Mouse (Mus musculus): ENCODE data around the gene Hoxc9. TPM values are rescaled to one million over a fixed set of nuclear protein-coding genes. Genes with fewer than 3 reads are reported as not detected.

Gene Hoxc9
- polyA plus RNA-seq, 1 experiment from 2014 or later, result 0.49 TPM

GRCm38 (mm10) chr15:103021544-103021943 lies 45.3 kb downstream of the Hoxc9 start:
- no peak overlapping the region for H3K9ac ChIP-seq (ENCODE audit: low read depth, low read length)
- H3K27ac ChIP-seq (ENCODE audit: low read length), result no peak overlapping the region
- H3K4me3 ChIP-seq (ENCODE audit: low read length), result no peak overlapping the region
- H3K4me1 ChIP-seq (ENCODE audit: control insufficient read depth, insufficient read depth, low read length), result peaks cover 4% of the 10 kb centered on the region; the same call in 1 of the 2 replicates
- no peaks in the 10 kb centered on the region for H3K9me3 ChIP-seq (ENCODE audit: control insufficient read depth, low read length)
- no peak for ATAC-seq
- peaks cover 60% of the 10 kb centered on the region for H3K27me3 ChIP-seq (replicated peaks; ENCODE audit: control insufficient read depth, insufficient read depth, low read length)
- no peak overlapping the region; the same call in 1 of the 2 replicates for H3K4me2 ChIP-seq (ENCODE audit: low read depth, low read length)
- no peaks in the 10 kb centered on the region for H3K36me3 ChIP-seq (ENCODE audit: control insufficient read depth, insufficient read depth, low read length)
- WGBS, result 21% methylated on average over 8 of the region's 8 CpGs

GRCm38 (mm10) chr15:103024131-103024530 lies 47.9 kb downstream of the Hoxc9 start:
- H3K27me3 ChIP-seq (replicated peaks; ENCODE audit: control insufficient read depth, insufficient read depth, low read length), result peaks cover 59% of the 10 kb centered on the region
- H3K4me1 ChIP-seq (ENCODE audit: control insufficient read depth, insufficient read depth, low read length), result 0 out of 2 replicates have a peak, but pooled peaks cover 2% of the 10 kb centered on the region

GRCm38 (mm10) chr15:103027266-103028235 lies 51.3 kb downstream of the Hoxc9 start:
- peaks cover 52% of the 10 kb centered on the region for H3K27me3 ChIP-seq (replicated peaks; ENCODE audit: control insufficient read depth, insufficient read depth, low read length)
- 27% methylated on average over 43 of the region's 43 CpGs for WGBS
- H3K9ac ChIP-seq (ENCODE audit: low read depth, low read length), result peak overlapping the region; percentile 7; the same call in 1 of the 2 replicates
- ATAC-seq, result no peak
- peaks cover 2% of the 10 kb centered on the region; the same call in 1 of the 2 replicates for H3K4me1 ChIP-seq (ENCODE audit: control insufficient read depth, insufficient read depth, low read length)
- no peak overlapping the region for H3K4me3 ChIP-seq (ENCODE audit: low read length)
- H3K36me3 ChIP-seq (ENCODE audit: control insufficient read depth, insufficient read depth, low read length), result no peaks in the 10 kb centered on the region
- peak overlapping the region; percentile 24; the same call in 1 of the 2 replicates for H3K4me2 ChIP-seq (ENCODE audit: low read depth, low read length)
- no peak overlapping the region for H3K27ac ChIP-seq (ENCODE audit: low read length)
- H3K9me3 ChIP-seq (ENCODE audit: control insufficient read depth, low read length), result no peaks in the 10 kb centered on the region

More at GRCm38 (mm10) chr15:103024131-103024530, 47.9 kb downstream of the Hoxc9 start:
- ATAC-seq, result no peak
- Histone ChIP-seq H3K4me2 (ENCODE audit: low read depth, low read length) (no peak overlapping the region), H3K27ac (ENCODE audit: low read length) (no peak overlapping the region), H3K9ac (ENCODE audit: low read depth, low read length) (no peak overlapping the region), H3K36me3 (ENCODE audit: control insufficient read depth, insufficient read depth, low read length) (no peaks in the 10 kb centered on the region), H3K4me3 (ENCODE audit: low read length) (no peak overlapping the region), H3K9me3 (ENCODE audit: control insufficient read depth, low read length) (no peaks in the 10 kb centered on the region)
- WGBS, result 8% methylated on average over 2 of the region's 2 CpGs

GRCm38 (mm10) chr15:103028916-103029512 lies 52.8 kb downstream of the Hoxc9 start:
- H3K27me3 ChIP-seq (replicated peaks; ENCODE audit: control insufficient read depth, insufficient read depth, low read length), result peaks cover 55% of the 10 kb centered on the region
- no peaks in the 10 kb centered on the region for H3K9me3 ChIP-seq (ENCODE audit: control insufficient read depth, low read length)
- H3K4me2 ChIP-seq (ENCODE audit: low read depth, low read length), result no peak overlapping the region
- H3K4me1 ChIP-seq (ENCODE audit: control insufficient read depth, insufficient read depth, low read length), result peaks cover 4% of the 10 kb centered on the region
- no peak overlapping the region for H3K4me3 ChIP-seq (ENCODE audit: low read length)
- WGBS, result 56% methylated on average over 9 of the region's 9 CpGs
- H3K36me3 ChIP-seq (ENCODE audit: control insufficient read depth, insufficient read depth, low read length), result no peaks in the 10 kb centered on the region
- H3K27ac ChIP-seq (ENCODE audit: low read length), result no peak overlapping the region
- no peak overlapping the region for H3K9ac ChIP-seq (ENCODE audit: low read depth, low read length)
- no peak for ATAC-seq

GRCm38 (mm10) chr15:103030142-103030541 lies 53.9 kb downstream of the Hoxc9 start:
- Histone ChIP-seq H3K9ac (ENCODE audit: low read depth, low read length) (no peak overlapping the region), H3K27me3 (replicated peaks; ENCODE audit: control insufficient read depth, insufficient read depth, low read length) (peaks cover 56% of the 10 kb centered on the region), H3K36me3 (ENCODE audit: control insufficient read depth, insufficient read depth, low read length) (no peaks in the 10 kb centered on the region), H3K9me3 (ENCODE audit: control insufficient read depth, low read length) (no peaks in the 10 kb centered on the region), H3K4me3 (ENCODE audit: low read length) (no peak overlapping the region), H3K4me1 (ENCODE audit: control insufficient read depth, insufficient read depth, low read length) (peaks cover 10% of the 10 kb centered on the region), H3K27ac (ENCODE audit: low read length) (no peak overlapping the region), H3K4me2 (ENCODE audit: low read depth, low read length) (no peak overlapping the region)
- ATAC-seq, result no peak
- WGBS, result 49% methylated on average over 8 of the region's 8 CpGs

- WGBS, result 0% methylated on average over 2 of the region's 3 CpGs
- Histone ChIP-seq H3K9me3 (ENCODE audit: control insufficient read depth, low read length) (no peaks in the 10 kb centered on the region), H3K4me1 (ENCODE audit: control insufficient read depth, insufficient read depth, low read length) (peaks cover 9% of the 10 kb centered on the region), H3K36me3 (ENCODE audit: control insufficient read depth, insufficient read depth, low read length) (no peaks in the 10 kb centered on the region), H3K4me2 (ENCODE audit: low read depth, low read length) (0 out of 2 replicates have a peak overlapping the region, but pooled peaks have one; percentile 16), H3K27ac (ENCODE audit: low read length) (no peak overlapping the region; the same call in 1 of the 2 replicates), H3K4me3 (ENCODE audit: low read length) (peak overlapping the region; percentile 14; the same call in 1 of the 2 replicates), H3K9ac (ENCODE audit: low read depth, low read length) (no peak overlapping the region), H3K27me3 (replicated peaks; ENCODE audit: control insufficient read depth, insufficient read depth, low read length) (peaks cover 69% of the 10 kb centered on the region)
- no peak for ATAC-seq
Observed at GRCm38 (mm10) chr15:103032167-103032566, 55.9 kb downstream of the Hoxc9 start.

- no peak for ATAC-seq
- H3K27me3 ChIP-seq (replicated peaks; ENCODE audit: control insufficient read depth, insufficient read depth, low read length), result peaks cover 70% of the 10 kb centered on the region
- 3% methylated on average over 26 of the region's 26 CpGs for WGBS
- peak overlapping the region; percentile 2; the same call in 1 of the 2 replicates for H3K27ac ChIP-seq (ENCODE audit: low read length)
- H3K4me2 ChIP-seq (ENCODE audit: low read depth, low read length), result peak overlapping the region; percentile 16; the same call in 1 of the 2 replicates
- no peaks in the 10 kb centered on the region for H3K36me3 ChIP-seq (ENCODE audit: control insufficient read depth, insufficient read depth, low read length)
- H3K4me3 ChIP-seq (ENCODE audit: low read length), result peak overlapping the region; percentile 14; the same call in 1 of the 2 replicates
- H3K4me1 ChIP-seq (ENCODE audit: control insufficient read depth, insufficient read depth, low read length), result peaks cover 8% of the 10 kb centered on the region
- H3K9me3 ChIP-seq (ENCODE audit: control insufficient read depth, low read length), result no peaks in the 10 kb centered on the region
- no peak overlapping the region for H3K9ac ChIP-seq (ENCODE audit: low read depth, low read length)
Observed at GRCm38 (mm10) chr15:103032646-103033575, 56.7 kb downstream of the Hoxc9 start.

- Histone ChIP-seq H3K4me3 (ENCODE audit: low read length) (peak overlapping the region; percentile 60), H3K9me3 (ENCODE audit: control insufficient read depth, low read length) (no peaks in the 10 kb centered on the region), H3K9ac (ENCODE audit: low read depth, low read length) (peak overlapping the region; percentile 82), H3K27me3 (replicated peaks; ENCODE audit: control insufficient read depth, insufficient read depth, low read length) (peaks cover 68% of the 10 kb centered on the region), H3K4me2 (ENCODE audit: low read depth, low read length) (peak overlapping the region; percentile 65), H3K36me3 (ENCODE audit: control insufficient read depth, insufficient read depth, low read length) (no peaks in the 10 kb centered on the region), H3K27ac (ENCODE audit: low read length) (peak overlapping the region; percentile 68), H3K4me1 (ENCODE audit: control insufficient read depth, insufficient read depth, low read length) (peaks cover 13% of the 10 kb centered on the region)
- WGBS, result 2% methylated on average over 24 of the region's 24 CpGs
- ATAC-seq, result peak; percentile 75
Observed at GRCm38 (mm10) chr15:103034043-103034806, 58.0 kb downstream of the Hoxc9 start.

Data from intestine, embryonic 16.5 days (tissue).